Mouse (Mus musculus) cerebellum, postnatal 4 days (tissue): ENCODE results near the gene Olig1.

ENCODE experiments used
- DNase-seq, 2 experiments: peaks; one replicate each; pipeline ENCODE4 v3.0.0; 2022; ENCODE audit warnings: low spot score in 2 of 2, mixed read lengths in 1 of 2

Olig1 gene

DNA sequence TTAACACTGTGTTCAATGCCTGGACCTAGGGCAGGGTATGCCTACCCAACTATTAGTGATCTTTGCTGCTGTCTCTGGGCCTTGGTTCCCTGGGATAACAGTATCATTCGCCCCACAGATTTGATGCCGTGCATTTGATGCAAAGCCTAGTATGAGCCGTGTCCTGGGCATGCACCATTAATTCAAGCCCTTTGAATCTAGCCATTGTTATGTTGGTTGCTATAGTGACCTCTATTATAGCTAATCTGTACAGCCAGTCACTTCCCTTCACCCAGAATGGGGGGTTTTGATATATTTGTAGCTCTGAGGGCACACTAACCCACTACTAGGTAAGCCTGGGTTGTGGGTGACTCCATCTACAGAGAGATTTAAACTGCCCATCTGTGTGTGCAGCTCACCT, 40.3 kb downstream of the Olig1 start:
- no peak for DNase-seq

- DNase-seq, result no peak
Measured at GRCm38 (mm10) chr16:91312921-91313320, 43.3 kb downstream of the Olig1 start.

- peak; percentile 62 to 82 for DNase-seq
Measured at GRCm38 (mm10) chr16:91314114-91314775, 44.7 kb downstream of the Olig1 start.

- no peak for DNase-seq
Measured at GRCm38 (mm10) chr16:91320191-91320590, 50.6 kb downstream of the Olig1 start.

- DNase-seq, result no peak
Measured at GRCm38 (mm10) chr16:91320608-91321007, 51.0 kb downstream of the Olig1 start.
